Mouse (Mus musculus): ENCODE results near the gene Nfyb.
A peak's percentile ranks its signal among the peaks of the same experiment; 100 is the strongest.

The Nfyb gene

GRCm38 (mm10) chr10:82778791-82779549 lies 15.0 kb upstream of the Nfyb start:
- DNase-seq (ENCODE audit: low read depth), result no peak

GRCm38 (mm10) chr10:82777886-82778285 lies 13.9 kb upstream of the Nfyb start:
- no peak for DNase-seq (ENCODE audit: low read depth)

GRCm38 (mm10) chr10:82777075-82777474 lies 13.1 kb upstream of the Nfyb start:
- DNase-seq (ENCODE audit: low read depth), result peak; percentile 77

GRCm38 (mm10) chr10:82774841-82775240 lies 10.9 kb upstream of the Nfyb start:
- no peak for DNase-seq (ENCODE audit: low read depth)

GRCm38 (mm10) chr10:82771595-82772170 lies 7.7 kb upstream of the Nfyb start:
- peak; percentile 20 for DNase-seq (ENCODE audit: low read depth)

GRCm38 (mm10) chr10:82770713-82771112 lies 6.8 kb upstream of the Nfyb start:
- DNase-seq (ENCODE audit: low read depth), result no peak

- DNase-seq (ENCODE audit: low read depth), result no peak
These were observed 5.0 kb upstream of the Nfyb start for GRCm38 (mm10) chr10:82768901-82769300.

- peak; percentile 57 for DNase-seq (ENCODE audit: low read depth)
These were observed 925 bp downstream of the Nfyb start for GRCm38 (mm10) chr10:82762756-82763681.

- DNase-seq (ENCODE audit: low read depth), result no peak
These were observed 2.7 kb downstream of the Nfyb start for GRCm38 (mm10) chr10:82761037-82761811.

GRCm38 (mm10) chr10:82759706-82760105 lies 4.2 kb downstream of the Nfyb start:
- DNase-seq (ENCODE audit: low read depth), result no peak

- DNase-seq (ENCODE audit: low read depth), result no peak
These were observed 5.1 kb downstream of the Nfyb start for GRCm38 (mm10) chr10:82758878-82759277.

GRCm38 (mm10) chr10:82758368-82758767 lies 5.6 kb downstream of the Nfyb start:
- DNase-seq (ENCODE audit: low read depth), result no peak

GRCm38 (mm10) chr10:82757341-82757740 lies 6.6 kb downstream of the Nfyb start:
- DNase-seq (ENCODE audit: low read depth), result no peak

- DNase-seq (ENCODE audit: low read depth), result no peak
These were observed 7.5 kb downstream of the Nfyb start for GRCm38 (mm10) chr10:82756466-82756865.

GRCm38 (mm10) chr10:82755213-82755890 lies 8.6 kb downstream of the Nfyb start:
- DNase-seq (ENCODE audit: low read depth), result no peak

- DNase-seq (ENCODE audit: low read depth), result no peak
These were observed 9.3 kb downstream of the Nfyb start for GRCm38 (mm10) chr10:82754642-82755041.

GRCm38 (mm10) chr10:82752921-82753320 lies 11.0 kb downstream of the Nfyb start:
- DNase-seq (ENCODE audit: low read depth), result no peak

GRCm38 (mm10) chr10:82750778-82751177 lies 13.2 kb downstream of the Nfyb start:
- DNase-seq (ENCODE audit: low read depth), result no peak

- no peak for DNase-seq (ENCODE audit: low read depth)
These were observed 16.7 kb downstream of the Nfyb start for GRCm38 (mm10) chr10:82746988-82747850.

GRCm38 (mm10) chr10:82745301-82745700 lies 18.6 kb downstream of the Nfyb start:
- no peak for DNase-seq (ENCODE audit: low read depth)

All from NIH3T3 (cell line).